Mouse (Mus musculus) kidney, embryonic 15.5 days (tissue): ENCODE data around the gene Jtb. TPM values are rescaled to one million over a fixed set of nuclear protein-coding genes. Genes with fewer than 3 reads are reported as not detected.

Experiments
- ATAC-seq: fragments of 200-750 bp; cut with Nextera tagmentation; replicated peaks from 2 replicates; pipeline ENCODE4 v1.8.0; 2017; ENCODE audit warnings: moderate TSS enrichment; ENCODE audit not compliant: low FRiP score
- H3K27ac ChIP-seq: fragments of 300-500 bp; sonication (generic); 2 replicates; pipeline ENCODE4 v1.5.1; 2015; ENCODE audit warnings: mild to moderate bottlenecking, inconsistent platforms
- H3K27me3 ChIP-seq: fragments of 300-500 bp; sonication (generic); 2 replicates; pipeline ENCODE4 v1.6.1; 2015; ENCODE audit warnings: inconsistent platforms
- H3K36me3 ChIP-seq: fragments of 300-500 bp; sonication (generic); 2 replicates; pipeline ENCODE4 v1.6.1; 2015; ENCODE audit warnings: inconsistent platforms
- H3K4me1 ChIP-seq: fragments of 300-500 bp; sonication (generic); 2 replicates; pipeline ENCODE4 v1.6.1; 2015; ENCODE audit warnings: inconsistent platforms
- H3K4me2 ChIP-seq: fragments of 300-500 bp; sonication (generic); 2 replicates; pipeline ENCODE4 v1.6.1; 2015; ENCODE audit warnings: moderate library complexity, mild to moderate bottlenecking, inconsistent platforms
- H3K4me3 ChIP-seq: fragments of 300-500 bp; sonication (generic); replicated peaks from 2 replicates; pipeline ENCODE4 v1.5.1; 2015; ENCODE audit warnings: mild to moderate bottlenecking, inconsistent platforms
- H3K9ac ChIP-seq: fragments of 300-500 bp; sonication (generic); 2 replicates; pipeline ENCODE4 v1.6.1; 2015; ENCODE audit warnings: mild to moderate bottlenecking, inconsistent platforms
- H3K9me3 ChIP-seq: fragments of 300-500 bp; sonication (generic); replicated peaks from 2 replicates; pipeline ENCODE4 v1.6.1; 2016; ENCODE audit warnings: inconsistent platforms
- WGBS: fragments of 180-500 bp; shearing (Covaris S2); methylation state at CpG from one replicate; pipeline ENCODE4 v1.1.7; 2015; ENCODE audit warnings: mixed read lengths; 5-methylcytosine and 5-hydroxymethylcytosine counted together
- polyA plus RNA-seq: library from polyadenylated mRNA; unstranded; fragments of >200 nt; fragmentation: Nextera tagmentation; extraction: Ambion mirVana; gene quantifications from 2 replicates; pipeline ENCODE4 v1.2.1, GENCODE M21; 2015

The Jtb gene
- polyA plus RNA-seq, 1 experiment from 2014 or later: 96.9 TPM

- WGBS: 76% methylated on average over 13 of the region's 13 CpGs
Observed at GRCm38 (mm10) chr3:90211475-90212398, 19.7 kb upstream of the Jtb start.

DNA sequence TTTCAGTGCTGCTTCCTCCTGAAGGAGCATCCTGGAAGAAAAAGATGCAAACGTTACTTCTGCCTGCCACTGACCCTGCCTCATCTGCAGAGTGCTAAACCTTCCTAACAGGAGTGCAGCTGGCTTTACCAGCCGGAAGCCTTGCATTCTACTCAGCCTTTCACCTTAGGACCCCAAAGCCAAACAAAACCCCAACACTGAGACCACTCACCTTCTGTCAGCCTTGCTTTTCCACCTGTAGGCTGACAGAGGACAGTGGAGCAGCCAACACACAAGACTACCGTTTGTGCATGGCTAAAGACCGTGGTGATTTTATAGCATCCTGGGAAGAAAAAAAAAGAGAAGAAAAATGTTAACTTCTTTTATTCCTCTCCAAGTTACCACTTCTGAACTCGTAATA is 18.7 kb upstream of the Jtb start:
- Histone ChIP-seq H3K9ac (peak overlapping the region; percentile 77), H3K36me3 (peaks cover 50% of the 10 kb centered on the region), H3K4me1 (peaks cover 32% of the 10 kb centered on the region), H3K4me3 (peak overlapping the region; percentile 70), H3K4me2 (peak overlapping the region; percentile 92), H3K27ac (no peak overlapping the region), H3K27me3 (no peaks in the 10 kb centered on the region), H3K9me3 (no peaks in the 10 kb centered on the region)
- WGBS: 8% methylated on average over 5 of the region's 5 CpGs
- ATAC-seq: no peak

More at GRCm38 (mm10) chr3:90211475-90212398, 19.7 kb upstream of the Jtb start:
- Histone ChIP-seq H3K9ac (peak overlapping the region; percentile 77; the same call in 1 of the 2 replicates), H3K27me3 (no peaks in the 10 kb centered on the region), H3K36me3 (peaks cover 58% of the 10 kb centered on the region), H3K27ac (no peak overlapping the region), H3K4me1 (peaks cover 32% of the 10 kb centered on the region), H3K9me3 (no peaks in the 10 kb centered on the region), H3K4me2 (peak overlapping the region; percentile 92), H3K4me3 (peak overlapping the region; percentile 70)
- ATAC-seq: no peak

- peaks cover 32% of the 10 kb centered on the region for H3K4me1 ChIP-seq
- WGBS: under 1% methylated on average over 42 of the region's 42 CpGs
- ATAC-seq: peak; percentile 95
- H3K27me3 ChIP-seq: no peaks in the 10 kb centered on the region
- H3K9ac ChIP-seq: peak within 1 kb of the TSS; percentile 77
- H3K9me3 ChIP-seq: no peaks in the 10 kb centered on the region
- peak within 1 kb of the TSS; percentile 86 for H3K27ac ChIP-seq
- peak within 1 kb of the TSS; percentile 70 for H3K4me3 ChIP-seq
- H3K36me3 ChIP-seq: peaks cover 43% of the 10 kb centered on the region
- H3K4me2 ChIP-seq: peak within 1 kb of the TSS; percentile 92
Observed at GRCm38 (mm10) chr3:90213377-90213866, 18.0 kb upstream of the Jtb start, which contains the start of the genes Rps27 and Rab13. Gene Rps27, minus strand, starts transcription at chr3:90213651. Gene Rab13, plus strand, starts transcription at chr3:90213695.

GRCm38 (mm10) chr3:90213956-90214684 is 17.3 kb upstream of the Jtb start:
- WGBS: 10% methylated on average over 12 of the region's 12 CpGs
- peak overlapping the region; percentile 77 for H3K9ac ChIP-seq
- 0 out of 2 replicates have a peak, but pooled peaks have one; percentile 44 for ATAC-seq

GRCm38 (mm10) chr3:90215825-90216380 is 15.5 kb upstream of the Jtb start:
- H3K9me3 ChIP-seq: no peaks in the 10 kb centered on the region
- 50% methylated on average over 1 of the region's 1 CpGs for WGBS
- H3K27ac ChIP-seq: no peak overlapping the region
- H3K9ac ChIP-seq: no peak overlapping the region
- no peaks in the 10 kb centered on the region for H3K27me3 ChIP-seq
- peaks cover 18% of the 10 kb centered on the region for H3K36me3 ChIP-seq
- H3K4me1 ChIP-seq: peaks cover 33% of the 10 kb centered on the region
- no peak overlapping the region for H3K4me3 ChIP-seq
- no peak for ATAC-seq
- H3K4me2 ChIP-seq: no peak overlapping the region

More at GRCm38 (mm10) chr3:90213956-90214684, 17.3 kb upstream of the Jtb start:
- peak overlapping the region; percentile 86; the same call in 1 of the 2 replicates for H3K27ac ChIP-seq
- H3K4me3 ChIP-seq: peak overlapping the region; percentile 70
- no peaks in the 10 kb centered on the region for H3K9me3 ChIP-seq
- peaks cover 36% of the 10 kb centered on the region for H3K36me3 ChIP-seq
- H3K4me1 ChIP-seq: peaks cover 29% of the 10 kb centered on the region
- peak overlapping the region; percentile 70 for H3K4me2 ChIP-seq
- no peaks in the 10 kb centered on the region for H3K27me3 ChIP-seq

DNA sequence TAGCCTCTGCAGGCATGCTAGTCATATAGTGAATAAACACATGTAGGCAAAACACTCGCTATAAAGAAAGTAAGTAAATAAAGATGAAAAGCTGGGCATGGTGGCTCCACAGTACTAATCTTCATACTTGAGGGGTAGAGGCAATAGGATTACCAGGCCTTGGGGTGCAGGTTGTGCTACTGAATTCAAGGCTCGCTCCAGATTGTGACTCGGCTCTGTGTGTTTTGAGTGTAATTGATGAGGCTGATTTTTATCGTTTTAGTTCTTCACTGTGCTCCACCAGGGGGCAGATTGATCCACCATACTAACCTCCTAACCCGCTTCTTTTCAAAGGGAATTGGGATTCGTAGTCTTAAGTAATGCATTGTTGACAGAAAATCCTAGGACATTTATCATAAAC is 11.3 kb upstream of the Jtb start:
- WGBS: 13% methylated on average over 6 of the region's 6 CpGs
- Histone ChIP-seq H3K9ac (peak overlapping the region; percentile 56), H3K27me3 (no peaks in the 10 kb centered on the region), H3K27ac (peak overlapping the region; percentile 92), H3K4me1 (peaks cover 30% of the 10 kb centered on the region), H3K36me3 (peaks cover 23% of the 10 kb centered on the region), H3K9me3 (no peaks in the 10 kb centered on the region), H3K4me2 (peak overlapping the region; percentile 76), H3K4me3 (peak overlapping the region; percentile 57)
- ATAC-seq: 0 out of 2 replicates have a peak, but pooled peaks have one; percentile 33

GRCm38 (mm10) chr3:90220531-90220951 is 10.9 kb upstream of the Jtb start:
- peak; percentile 92 for ATAC-seq
- Histone ChIP-seq H3K9me3 (no peaks in the 10 kb centered on the region), H3K27me3 (no peaks in the 10 kb centered on the region), H3K4me3 (peak overlapping the region; percentile 57), H3K27ac (peak overlapping the region; percentile 92), H3K36me3 (peaks cover 28% of the 10 kb centered on the region), H3K9ac (peak overlapping the region; percentile 56), H3K4me1 (peaks cover 30% of the 10 kb centered on the region), H3K4me2 (peak overlapping the region; percentile 76)
- WGBS: under 1% methylated on average over 20 of the region's 20 CpGs

DNA sequence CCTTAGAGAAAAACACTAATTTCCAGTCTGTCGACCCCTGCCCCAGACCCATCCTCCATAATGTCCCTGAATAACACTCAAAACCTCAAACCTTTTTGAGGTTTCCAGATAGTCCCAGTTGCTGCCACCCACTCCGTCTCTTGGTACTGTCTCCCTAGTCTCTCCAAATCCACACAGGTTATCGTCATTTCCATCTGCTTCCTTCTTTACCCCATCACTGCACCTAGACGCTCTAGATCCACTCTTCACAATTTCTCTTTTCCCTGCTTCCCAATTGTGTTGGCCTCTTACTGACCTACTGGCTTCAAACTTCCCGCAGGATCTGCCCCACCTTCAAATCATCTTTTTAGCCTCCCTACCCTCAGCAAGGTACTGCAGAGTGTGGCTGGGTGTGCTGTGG is 10.3 kb upstream of the Jtb start:
- Histone ChIP-seq H3K36me3 (peaks cover 34% of the 10 kb centered on the region), H3K27me3 (no peaks in the 10 kb centered on the region), H3K4me3 (peak overlapping the region; percentile 57), H3K9me3 (no peaks in the 10 kb centered on the region), H3K9ac (peak overlapping the region; percentile 56), H3K4me1 (peaks cover 30% of the 10 kb centered on the region), H3K27ac (peak overlapping the region; percentile 92), H3K4me2 (peak overlapping the region; percentile 76)
- 13% methylated on average over 5 of the region's 5 CpGs for WGBS
- 0 out of 2 replicates have a peak, but pooled peaks have one; percentile 1 for ATAC-seq

DNA sequence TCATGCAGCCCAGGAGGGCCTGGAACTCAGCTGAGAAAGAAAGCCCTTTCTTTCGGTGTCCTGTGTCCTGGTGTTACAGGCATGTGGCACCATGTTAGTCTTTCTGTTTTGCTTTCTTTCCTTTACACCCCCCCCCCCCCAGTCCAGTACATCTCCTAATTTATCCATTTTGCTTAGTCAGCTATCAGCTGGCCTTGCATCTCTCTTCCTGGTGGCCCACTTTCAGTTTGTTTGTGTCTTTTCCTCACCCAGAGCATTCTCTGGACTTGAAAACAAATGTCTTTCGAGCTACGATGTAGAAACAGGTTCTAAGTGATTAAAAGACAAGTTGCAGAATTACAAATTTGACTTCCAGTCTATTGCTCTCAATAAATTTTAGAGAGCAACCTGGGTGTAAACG is 8.9 kb upstream of the Jtb start:
- ATAC-seq: no peak
- peaks cover 37% of the 10 kb centered on the region for H3K36me3 ChIP-seq
- WGBS: 85% methylated on average over 4 of the region's 4 CpGs
- H3K4me1 ChIP-seq: peaks cover 30% of the 10 kb centered on the region
- H3K27me3 ChIP-seq: no peaks in the 10 kb centered on the region
- H3K4me3 ChIP-seq: no peak overlapping the region
- H3K4me2 ChIP-seq: 0 out of 2 replicates have a peak overlapping the region, but pooled peaks have one; percentile 13
- no peak overlapping the region for H3K9ac ChIP-seq
- no peaks in the 10 kb centered on the region for H3K9me3 ChIP-seq
- peak overlapping the region; percentile 65; the same call in 1 of the 2 replicates for H3K27ac ChIP-seq

DNA sequence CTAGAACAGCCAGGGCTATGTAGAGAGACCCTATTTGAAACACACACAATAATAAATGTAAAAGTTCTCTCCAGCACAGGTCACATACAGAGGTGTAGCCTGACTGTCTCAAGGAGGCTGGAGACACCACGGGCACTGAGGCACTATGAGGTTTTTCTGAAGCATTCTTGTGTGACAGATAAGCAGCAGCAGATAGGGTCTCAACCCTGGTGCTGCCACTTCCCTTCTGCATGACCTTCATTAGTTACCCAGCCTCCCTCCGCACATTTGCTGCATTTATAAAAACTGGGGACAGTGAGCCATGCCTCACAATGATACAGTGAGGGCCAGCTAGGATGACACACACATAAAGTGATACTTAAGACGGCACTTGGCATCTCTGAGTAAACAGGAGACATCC is 8.5 kb upstream of the Jtb start:
- Histone ChIP-seq H3K9me3 (no peaks in the 10 kb centered on the region), H3K27ac (peak overlapping the region; percentile 65; the same call in 1 of the 2 replicates), H3K36me3 (peaks cover 37% of the 10 kb centered on the region), H3K27me3 (no peaks in the 10 kb centered on the region), H3K9ac (no peak overlapping the region), H3K4me2 (no peak overlapping the region), H3K4me3 (no peak overlapping the region), H3K4me1 (peaks cover 30% of the 10 kb centered on the region)
- no peak for ATAC-seq
- 45% methylated on average over 3 of the region's 3 CpGs for WGBS

DNA sequence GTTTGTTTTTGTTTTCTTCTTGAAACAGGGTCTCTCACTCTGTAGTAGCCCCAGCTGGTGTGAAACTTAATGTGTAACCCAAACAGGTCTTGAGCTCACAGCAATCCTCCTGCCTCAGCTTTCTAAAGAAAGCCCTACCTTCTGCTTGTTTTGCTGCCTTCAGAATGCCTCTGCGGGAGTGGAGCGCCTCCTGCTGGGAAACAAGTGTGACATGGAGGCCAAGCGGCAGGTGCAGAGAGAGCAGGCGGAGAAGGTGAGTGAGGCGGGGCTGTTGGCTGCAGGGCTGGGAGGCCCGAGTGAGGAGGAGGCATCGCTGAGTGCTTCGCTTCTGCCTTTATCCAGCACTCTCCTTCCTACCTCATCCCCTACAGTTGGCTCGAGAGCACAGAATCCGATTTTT is 7.1 kb upstream of the Jtb start:
- H3K4me2 ChIP-seq: no peak overlapping the region
- no peaks in the 10 kb centered on the region for H3K9me3 ChIP-seq
- no peak for ATAC-seq
- no peaks in the 10 kb centered on the region for H3K27me3 ChIP-seq
- peaks cover 37% of the 10 kb centered on the region for H3K36me3 ChIP-seq
- H3K4me3 ChIP-seq: no peak overlapping the region
- H3K27ac ChIP-seq: no peak overlapping the region
- no peak overlapping the region for H3K9ac ChIP-seq
- 85% methylated on average over 10 of the region's 10 CpGs for WGBS
- peaks cover 30% of the 10 kb centered on the region for H3K4me1 ChIP-seq
